ENCODE assay signal across 9 mouse cellular contexts in genomic region chr11:34771221-34771986, GRCm38 (mm10). TPM values are rescaled to one million over a fixed set of nuclear protein-coding genes. Genes with fewer than 3 reads are reported as not detected.
DNase-seq lines count a peak whose midpoint lies in the region; ATAC-seq and TF ChIP-seq lines count a peak whose summit lies in the region.
"Had no signal": no experiment of that assay in that cellular context is flagged by ENCODE, and none has a peak within 500 bp of the region (broad histone marks: within the 10 kb centered on the region; RNA-seq: fewer than 3 reads in every experiment).

No protein-coding gene starts in this region.

- H3K9me3 ChIP-seq in midbrain, embryonic 10.5 days (replicated peaks) = no peaks in the 10 kb centered on the region
- H3K9me3 ChIP-seq in midbrain, embryonic 15.5 days = no peaks in the 10 kb centered on the region
- no peaks in the 10 kb centered on the region for H3K9me3 ChIP-seq in midbrain, postnatal 0 days (ENCODE audit: low read length)
- H3K9me3 ChIP-seq in forebrain, embryonic 13.5 days (replicated peaks) = no peaks in the 10 kb centered on the region
- H3K9me3 ChIP-seq: limb, embryonic 15.5 days had no signal

- H3K27me3 ChIP-seq in midbrain, embryonic 10.5 days (ENCODE audit: low read depth, poor library complexity, severe bottlenecking) = peaks cover 6% of the 10 kb centered on the region; the same call in 1 of the 2 replicates
- no peaks in the 10 kb centered on the region for H3K27me3 ChIP-seq in midbrain, embryonic 15.5 days (replicated peaks)
- no peaks in the 10 kb centered on the region for H3K27me3 ChIP-seq in midbrain, postnatal 0 days (ENCODE audit: insufficient read depth, low read length)
- no peaks in the 10 kb centered on the region for H3K27me3 ChIP-seq in forebrain, embryonic 13.5 days
- H3K27me3 ChIP-seq: limb, embryonic 15.5 days had no signal

- H3K4me2 ChIP-seq in midbrain, embryonic 15.5 days = no peak overlapping the region
- no peak overlapping the region for H3K4me2 ChIP-seq in midbrain, postnatal 0 days (ENCODE audit: low read depth, low read length, poor library complexity, severe bottlenecking)
- H3K4me2 ChIP-seq in forebrain, embryonic 13.5 days = no peak overlapping the region
- H3K4me2 ChIP-seq: limb, embryonic 15.5 days had no signal

- ATAC-seq in midbrain, embryonic 15.5 days (replicated peaks) = no peak
- no peak for ATAC-seq in midbrain, postnatal 0 days (ENCODE audit: low FRiP score)
- no peak for ATAC-seq in forebrain, embryonic 13.5 days

- no peak for DNase-seq in midbrain, embryonic 10.5 days (ENCODE audit: low spot score)
- peak; percentile 54 to 69 for DNase-seq in adrenal gland, adult 18-20 months (ENCODE audit: low spot score in 2 of 2)
- peak; percentile 42 for DNase-seq in gastrocnemius, postnatal 25 days
- peak; percentile 72 to 84 for DNase-seq in kidney, postnatal 25 days
- peak; percentile 38 for DNase-seq in midbrain, postnatal 0 days (ENCODE audit: low spot score)
- DNase-seq in thymus, postnatal 25 days = peak; percentile 53

- no peak overlapping the region for H3K4me3 ChIP-seq in midbrain, embryonic 10.5 days
- no peak overlapping the region for H3K4me3 ChIP-seq in midbrain, embryonic 15.5 days
- H3K4me3 ChIP-seq in midbrain, postnatal 0 days (ENCODE audit: low read depth, low read length) = no peak overlapping the region
- no peak overlapping the region for H3K4me3 ChIP-seq in forebrain, embryonic 13.5 days
- H3K4me3 ChIP-seq: limb, embryonic 15.5 days had no signal

- 0 out of 2 replicates have a peak overlapping the region, but pooled peaks have one; percentile 17 for H3K27ac ChIP-seq in midbrain, embryonic 10.5 days (replicated peaks)
- H3K27ac ChIP-seq in midbrain, embryonic 15.5 days = no peak overlapping the region
- H3K27ac ChIP-seq in midbrain, postnatal 0 days (ENCODE audit: low read depth, low read length) = no peak overlapping the region
- H3K27ac ChIP-seq in forebrain, embryonic 13.5 days = no peak overlapping the region
- H3K27ac ChIP-seq: limb, embryonic 15.5 days had no signal

- no peak for TF ChIP-seq CTCF in midbrain, postnatal 0 days (IDR thresholded peaks at IDR 0.05)

- no peaks in the 10 kb centered on the region for H3K36me3 ChIP-seq in midbrain, embryonic 10.5 days
- H3K36me3 ChIP-seq in midbrain, embryonic 15.5 days (replicated peaks) = no peaks in the 10 kb centered on the region
- H3K36me3 ChIP-seq in midbrain, postnatal 0 days (ENCODE audit: insufficient read depth, low read length) = no peaks in the 10 kb centered on the region
- H3K36me3 ChIP-seq in forebrain, embryonic 13.5 days (ENCODE audit: poor library complexity, severe bottlenecking) = no peaks in the 10 kb centered on the region
- H3K36me3 ChIP-seq: limb, embryonic 15.5 days had no signal

- no peak overlapping the region for H3K9ac ChIP-seq in midbrain, embryonic 15.5 days
- no peak overlapping the region for H3K9ac ChIP-seq in midbrain, postnatal 0 days (replicated peaks; ENCODE audit: low read length, poor library complexity, severe bottlenecking)
- H3K9ac ChIP-seq in forebrain, embryonic 13.5 days = no peak overlapping the region
- H3K9ac ChIP-seq: limb, embryonic 15.5 days had no signal

- 68% methylated on average over 12 of the region's 12 CpGs for WGBS in midbrain, embryonic 10.5 days
- 65% methylated on average over 12 of the region's 12 CpGs for WGBS in midbrain, embryonic 15.5 days
- 67% methylated on average over 12 of the region's 12 CpGs for WGBS in midbrain, postnatal 0 days
- WGBS in forebrain, embryonic 13.5 days = 74% methylated on average over 12 of the region's 12 CpGs

- H3K4me1 ChIP-seq in midbrain, embryonic 10.5 days = peaks cover 16% of the 10 kb centered on the region
- H3K4me1 ChIP-seq in midbrain, embryonic 15.5 days = no peaks in the 10 kb centered on the region
- H3K4me1 ChIP-seq in midbrain, postnatal 0 days (ENCODE audit: insufficient read depth, low read length) = no peaks in the 10 kb centered on the region
- H3K4me1 ChIP-seq in forebrain, embryonic 13.5 days = no peaks in the 10 kb centered on the region

RNA-seq across cellular contexts. Expression of gene Dock2, which starts 12.3 kb away (rescaled TPM):
- 0.69 and 0.72 TPM in 2 replicates for polyA plus RNA-seq in midbrain, embryonic 10.5 days (2016; fragmentation: Nextera tagmentation; extraction: Ambion mirVana)
- 0.60 and 0.68 TPM in 2 replicates for polyA plus RNA-seq in midbrain, embryonic 15.5 days (2015; fragmentation: Nextera tagmentation; extraction: Ambion mirVana)
- 1 to 10 TPM; 2.9 to 5.9 TPM for total RNA-seq in adrenal gland, adult 18-20 months (2021)
- total RNA-seq in gastrocnemius, postnatal 25 days (2021) = 1 to 10 TPM in 1 of 2 experiments, under 1 TPM in 1; 0.69 to 1.1 TPM
- total RNA-seq in midbrain, postnatal 0 days (2014; rRNA removed) = 1.6 and 1.7 TPM in 2 replicates
- polyA plus RNA-seq in midbrain, postnatal 0 days (2015; fragmentation: Nextera tagmentation; extraction: Ambion mirVana) = 0.48 and 0.57 TPM in 2 replicates
- 0.15 and 0.55 TPM in 2 replicates for polyA plus RNA-seq in forebrain, embryonic 13.5 days (2015; fragmentation: Nextera tagmentation; extraction: Ambion mirVana)
